Mouse (Mus musculus): ENCODE measurements around the gene Zfyve16.

DNA sequence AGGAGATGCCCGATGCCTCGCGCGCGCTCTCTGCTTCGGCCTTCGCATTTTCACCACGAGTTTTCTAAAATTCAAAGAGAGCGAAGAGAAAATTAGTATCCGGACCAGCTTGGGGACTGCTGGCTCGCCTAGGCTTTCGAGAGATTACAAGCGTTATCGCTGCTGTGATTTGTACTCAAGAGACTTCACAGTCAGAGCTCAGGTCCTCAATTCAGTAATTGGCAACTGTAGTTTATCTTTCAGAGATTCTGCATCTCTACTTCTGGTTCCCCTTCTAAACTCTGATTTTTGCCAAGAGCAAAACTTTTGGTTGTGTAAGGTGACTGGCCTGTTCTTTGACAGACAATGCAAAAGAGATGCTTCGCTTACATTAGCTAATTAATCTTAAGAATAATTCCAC is 569 bp upstream of the Zfyve16 start:
- TF ChIP-seq CTCF (IDR thresholded peaks at IDR 0.05; ENCODE audit: insufficient read depth, low read depth, low read length), result no peak
- no peak for TF ChIP-seq POLR2A (IDR thresholded peaks at IDR 0.05; ENCODE audit: insufficient read depth, low read depth, low read length)
